Mouse (Mus musculus) small intestine, adult 2 months (tissue): Measurements from ENCODE around the gene Tmem167b.

Experiments
- CTCF ChIP-seq: fragments of 200-500 bp; IDR thresholded peaks from 2 replicates; pipeline ENCODE4 v1.5.1; 2012; ENCODE audit warnings: low read depth, mild to moderate bottlenecking, control low read depth, inconsistent platforms, low read length, moderate library complexity, mixed read lengths; ENCODE audit not compliant: insufficient replicate concordance, insufficient read length; ENCODE audit errors: extremely low read depth
- POLR2A ChIP-seq: fragments of 200-500 bp; IDR thresholded peaks from 2 replicates; pipeline ENCODE4 v1.6.1; 2012; ENCODE audit warnings: low read depth, mild to moderate bottlenecking, control low read depth, inconsistent platforms, low read length, moderate library complexity

- TF ChIP-seq CTCF (no peak), POLR2A (no peak)
Measured at GRCm38 (mm10) chr3:108608906-108609305, 46.6 kb upstream of the Tmem167b start.
